Mouse (Mus musculus) lung, adult 18-20 months (tissue): Measurements from ENCODE around the gene Mus81.
"Not testable (repeated sequence)": the region's sequence is repeated elsewhere in the genome, so short reads cannot be mapped to it uniquely, and the experiment has no call there.

ENCODE experiments used
- DNase-seq, 2 experiments: peaks; one replicate each; pipeline ENCODE4 v3.0.0; 2022; ENCODE audit warnings: mixed read lengths in 2 of 2

Mus81 gene

GRCm38 (mm10) chr19:5487768-5488550, at the start of gene Mus81:
TSS of gene Mus81 (minus strand) at chr19:5488402.
- DNase-seq = peak; percentile 97 to 98

GRCm38 (mm10) chr19:5532520-5532919, 44.3 kb upstream of the Mus81 start:
- DNase-seq = peak in 1 of 2 experiments; percentile 14

- DNase-seq = no peak
These were observed 41.9 kb upstream of the Mus81 start for GRCm38 (mm10) chr19:5530138-5530524.

- DNase-seq = peak; percentile 97 to 98
These were observed 41.3 kb upstream of the Mus81 start for GRCm38 (mm10) chr19:5529325-5530137.

GRCm38 (mm10) chr19:5525204-5525603, 37.0 kb upstream of the Mus81 start:
- no peak for DNase-seq

GRCm38 (mm10) chr19:5518721-5519120, 30.5 kb upstream of the Mus81 start:
- DNase-seq = no peak

GRCm38 (mm10) chr19:5516906-5517505, 28.8 kb upstream of the Mus81 start:
- no peak for DNase-seq

- no peak for DNase-seq
These were observed 27.9 kb upstream of the Mus81 start for GRCm38 (mm10) chr19:5515840-5516777.

- DNase-seq = no peak
These were observed 24.8 kb upstream of the Mus81 start for GRCm38 (mm10) chr19:5513005-5513349.

GRCm38 (mm10) chr19:5512091-5513004, 24.1 kb upstream of the Mus81 start:
- peak in 1 of 2 experiments; percentile 31 for DNase-seq

- DNase-seq = no peak
These were observed 23.0 kb upstream of the Mus81 start for GRCm38 (mm10) chr19:5511074-5511632.

GRCm38 (mm10) chr19:5510031-5511026, 22.1 kb upstream of the Mus81 start, which contains the start of gene Snx32:
TSS of gene Snx32 (minus strand) at chr19:5510538.
- peak; percentile 98 to 99 for DNase-seq

- no peak for DNase-seq
These were observed 15.5 kb upstream of the Mus81 start, which contains the start of gene 1700020D05Rik for GRCm38 (mm10) chr19:5503687-5504086. TSS of gene 1700020D05Rik (minus strand) at chr19:5503787.

GRCm38 (mm10) chr19:5500330-5500875, 12.2 kb upstream of the Mus81 start:
- no peak for DNase-seq

GRCm38 (mm10) chr19:5496052-5496370, 7.8 kb upstream of the Mus81 start:
- DNase-seq = no peak

- no peak for DNase-seq
These were observed 7.3 kb upstream of the Mus81 start for GRCm38 (mm10) chr19:5495353-5496051.

GRCm38 (mm10) chr19:5494314-5494713, 6.1 kb upstream of the Mus81 start:
- DNase-seq = no peak

- not testable (repeated sequence) for DNase-seq
These were observed 5.1 kb upstream of the Mus81 start for GRCm38 (mm10) chr19:5493301-5493721.

- DNase-seq = no peak
These were observed 4.4 kb upstream of the Mus81 start for GRCm38 (mm10) chr19:5492641-5493040.
